Mouse (Mus musculus): Measurements from ENCODE around the gene Psmd1. TPM values are rescaled to one million over a fixed set of nuclear protein-coding genes. Genes with fewer than 3 reads are reported as not detected.

Gene Psmd1
- polyA plus RNA-seq, 1 experiment = 36.4 TPM

- WGBS = 82% methylated on average over 12 of the region's 12 CpGs
- H3K27ac ChIP-seq (ENCODE audit: control insufficient read depth, insufficient read depth, low read depth, low read length, poor library complexity) = no peak overlapping the region
- H3K4me3 ChIP-seq (replicated peaks; ENCODE audit: control insufficient read depth, low read depth, low read length) = no peak overlapping the region
- TF ChIP-seq POLR2A (IDR thresholded peaks at IDR 0.05; ENCODE audit: borderline replicate concordance, control insufficient read depth, low read depth, low read length) = no peak
- TF ChIP-seq CTCF (IDR thresholded peaks at IDR 0.05; ENCODE audit: control insufficient read depth, insufficient read depth, low read length) = no peak
- no peaks in the 10 kb centered on the region for H3K4me1 ChIP-seq (ENCODE audit: control insufficient read depth, insufficient read depth, low read length)
Observed at GRCm38 (mm10) chr1:86053198-86053921, 10.8 kb upstream of the Psmd1 start.

GRCm38 (mm10) chr1:86054943-86055342 lies 9.2 kb upstream of the Psmd1 start:
- no peak overlapping the region for H3K4me3 ChIP-seq (replicated peaks; ENCODE audit: control insufficient read depth, low read depth, low read length)
- H3K4me1 ChIP-seq (ENCODE audit: control insufficient read depth, insufficient read depth, low read length) = no peaks in the 10 kb centered on the region; the same call in 1 of the 2 replicates
- TF ChIP-seq CTCF (IDR thresholded peaks at IDR 0.05; ENCODE audit: control insufficient read depth, insufficient read depth, low read length) (no peak), POLR2A (IDR thresholded peaks at IDR 0.05; ENCODE audit: borderline replicate concordance, control insufficient read depth, low read depth, low read length) (no peak)
- no peak overlapping the region for H3K27ac ChIP-seq (ENCODE audit: control insufficient read depth, insufficient read depth, low read depth, low read length, poor library complexity)
- 30% methylated on average over 3 of the region's 3 CpGs for WGBS

- Histone ChIP-seq H3K4me3 (replicated peaks; ENCODE audit: control insufficient read depth, low read depth, low read length) (no peak overlapping the region), H3K4me1 (ENCODE audit: control insufficient read depth, insufficient read depth, low read length) (no peaks in the 10 kb centered on the region; the same call in 1 of the 2 replicates), H3K27ac (ENCODE audit: control insufficient read depth, insufficient read depth, low read depth, low read length, poor library complexity) (no peak overlapping the region)
- 82% methylated on average over 4 of the region's 4 CpGs for WGBS
- TF ChIP-seq CTCF (IDR thresholded peaks at IDR 0.05; ENCODE audit: control insufficient read depth, insufficient read depth, low read length) = no peak
- no peak for TF ChIP-seq POLR2A (IDR thresholded peaks at IDR 0.05; ENCODE audit: borderline replicate concordance, control insufficient read depth, low read depth, low read length)
Observed at GRCm38 (mm10) chr1:86056284-86056683, 7.9 kb upstream of the Psmd1 start.

GRCm38 (mm10) chr1:86058856-86059769 lies 5.1 kb upstream of the Psmd1 start:
- Histone ChIP-seq H3K4me1 (ENCODE audit: control insufficient read depth, insufficient read depth, low read length) (no peaks in the 10 kb centered on the region; the same call in 1 of the 2 replicates), H3K27ac (ENCODE audit: control insufficient read depth, insufficient read depth, low read depth, low read length, poor library complexity) (no peak overlapping the region), H3K4me3 (replicated peaks; ENCODE audit: control insufficient read depth, low read depth, low read length) (peak overlapping the region; percentile 41)
- no peak for TF ChIP-seq POLR2A (IDR thresholded peaks at IDR 0.05; ENCODE audit: borderline replicate concordance, control insufficient read depth, low read depth, low read length)
- peak; percentile 88 for TF ChIP-seq CTCF (IDR thresholded peaks at IDR 0.05; ENCODE audit: control insufficient read depth, insufficient read depth, low read length)
- 13% methylated on average over 21 of the region's 21 CpGs for WGBS

- WGBS = 69% methylated on average over 6 of the region's 6 CpGs
- TF ChIP-seq CTCF (IDR thresholded peaks at IDR 0.05; ENCODE audit: control insufficient read depth, insufficient read depth, low read length) (no peak), POLR2A (IDR thresholded peaks at IDR 0.05; ENCODE audit: borderline replicate concordance, control insufficient read depth, low read depth, low read length) (no peak)
Observed at GRCm38 (mm10) chr1:86062523-86062922, 1.7 kb upstream of the Psmd1 start.

GRCm38 (mm10) chr1:86076565-86076964 lies 12.4 kb downstream of the Psmd1 start:
- H3K4me1 ChIP-seq (ENCODE audit: control insufficient read depth, insufficient read depth, low read length) = no peaks in the 10 kb centered on the region
- WGBS = 92% methylated on average over 2 of the region's 2 CpGs
- H3K27ac ChIP-seq (ENCODE audit: control insufficient read depth, insufficient read depth, low read depth, low read length, poor library complexity) = no peak overlapping the region
- no peak for TF ChIP-seq CTCF (IDR thresholded peaks at IDR 0.05; ENCODE audit: control insufficient read depth, insufficient read depth, low read length)
- TF ChIP-seq POLR2A (IDR thresholded peaks at IDR 0.05; ENCODE audit: borderline replicate concordance, control insufficient read depth, low read depth, low read length) = no peak
- no peak overlapping the region for H3K4me3 ChIP-seq (replicated peaks; ENCODE audit: control insufficient read depth, low read depth, low read length)

More at GRCm38 (mm10) chr1:86062523-86062922, 1.7 kb upstream of the Psmd1 start:
- no peak overlapping the region for H3K27ac ChIP-seq (ENCODE audit: control insufficient read depth, insufficient read depth, low read depth, low read length, poor library complexity)
- no peak overlapping the region for H3K4me3 ChIP-seq (replicated peaks; ENCODE audit: control insufficient read depth, low read depth, low read length)
- H3K4me1 ChIP-seq (ENCODE audit: control insufficient read depth, insufficient read depth, low read length) = peaks cover 3% of the 10 kb centered on the region; the same call in 1 of the 2 replicates

- TF ChIP-seq CTCF (IDR thresholded peaks at IDR 0.05; ENCODE audit: control insufficient read depth, insufficient read depth, low read length) = no peak
- H3K4me3 ChIP-seq (replicated peaks; ENCODE audit: control insufficient read depth, low read depth, low read length) = no peak overlapping the region
- WGBS = 83% methylated on average over 7 of the region's 7 CpGs
- no peaks in the 10 kb centered on the region for H3K4me1 ChIP-seq (ENCODE audit: control insufficient read depth, insufficient read depth, low read length)
- no peak overlapping the region for H3K27ac ChIP-seq (ENCODE audit: control insufficient read depth, insufficient read depth, low read depth, low read length, poor library complexity)
Observed at GRCm38 (mm10) chr1:86094413-86094812, 30.2 kb downstream of the Psmd1 start.

GRCm38 (mm10) chr1:86105054-86105453 lies 40.9 kb downstream of the Psmd1 start:
- H3K4me3 ChIP-seq (replicated peaks; ENCODE audit: control insufficient read depth, low read depth, low read length) = no peak overlapping the region
- H3K27ac ChIP-seq (ENCODE audit: control insufficient read depth, insufficient read depth, low read depth, low read length, poor library complexity) = no peak overlapping the region
- WGBS = 86% methylated on average over 1 of the region's 1 CpGs
- TF ChIP-seq CTCF (IDR thresholded peaks at IDR 0.05; ENCODE audit: control insufficient read depth, insufficient read depth, low read length) (no peak), POLR2A (IDR thresholded peaks at IDR 0.05; ENCODE audit: borderline replicate concordance, control insufficient read depth, low read depth, low read length) (no peak)
- no peaks in the 10 kb centered on the region for H3K4me1 ChIP-seq (ENCODE audit: control insufficient read depth, insufficient read depth, low read length)

Measured in bone marrow, adult 2 months (tissue).